Mouse (Mus musculus) megakaryocyte, adult 5-6 weeks (primary cell): ENCODE results near the gene Mast3. TPM values are rescaled to one million over a fixed set of nuclear protein-coding genes. Genes with fewer than 3 reads are reported as not detected.

Source experiments
- ATAC-seq: 2 replicates; pipeline ENCODE4 v1.8.0; 2016; ENCODE audit warnings: mild to moderate bottlenecking, inconsistent platforms; ENCODE audit not compliant: poor library complexity, severe bottlenecking
- total RNA-seq, 2 experiments: library from RNA; stranded (forward) in 1 of 2; stranded (reverse) in 1 of 2; fragments of 153-499, 151-499 nt in 1 of 2; fragments of 221-1000, 200-1000 nt in 1 of 2; gene quantifications; 2 replicates each; pipeline versions ENCODE4 v1.2.3 to v1.2.4; 2015 to 2017

The Mast3 gene
- total RNA-seq, 2 experiments from 2014 or later = 14.4 to 56.2 TPM

DNA sequence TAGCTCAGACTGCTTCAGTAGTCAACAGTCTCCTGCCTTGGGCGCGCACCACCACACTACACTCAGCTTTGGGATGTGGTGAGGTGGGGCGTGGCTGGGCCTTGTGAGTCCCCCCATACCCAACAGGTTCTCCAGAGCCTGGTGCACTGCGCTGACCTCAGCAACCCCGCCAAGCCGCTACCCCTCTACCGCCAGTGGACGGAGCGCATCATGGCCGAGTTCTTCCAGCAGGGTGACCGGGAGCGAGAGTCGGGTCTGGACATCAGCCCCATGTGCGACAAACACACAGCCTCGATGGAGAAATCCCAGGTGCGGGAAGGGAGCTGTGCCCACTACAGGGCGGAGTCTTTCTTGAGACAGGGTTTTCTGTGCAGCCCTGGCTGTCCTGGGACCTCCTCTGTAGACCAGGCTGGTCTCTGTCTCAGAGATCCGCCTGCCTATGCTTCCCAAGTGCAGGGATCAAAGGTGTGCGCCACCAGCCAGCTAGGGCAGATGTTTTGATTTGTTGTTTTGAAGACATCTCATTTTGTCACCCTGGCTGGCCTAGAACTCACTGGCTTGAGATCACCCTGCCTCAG, 55.7 kb downstream of the Mast3 start:
- ATAC-seq = no peak

DNA sequence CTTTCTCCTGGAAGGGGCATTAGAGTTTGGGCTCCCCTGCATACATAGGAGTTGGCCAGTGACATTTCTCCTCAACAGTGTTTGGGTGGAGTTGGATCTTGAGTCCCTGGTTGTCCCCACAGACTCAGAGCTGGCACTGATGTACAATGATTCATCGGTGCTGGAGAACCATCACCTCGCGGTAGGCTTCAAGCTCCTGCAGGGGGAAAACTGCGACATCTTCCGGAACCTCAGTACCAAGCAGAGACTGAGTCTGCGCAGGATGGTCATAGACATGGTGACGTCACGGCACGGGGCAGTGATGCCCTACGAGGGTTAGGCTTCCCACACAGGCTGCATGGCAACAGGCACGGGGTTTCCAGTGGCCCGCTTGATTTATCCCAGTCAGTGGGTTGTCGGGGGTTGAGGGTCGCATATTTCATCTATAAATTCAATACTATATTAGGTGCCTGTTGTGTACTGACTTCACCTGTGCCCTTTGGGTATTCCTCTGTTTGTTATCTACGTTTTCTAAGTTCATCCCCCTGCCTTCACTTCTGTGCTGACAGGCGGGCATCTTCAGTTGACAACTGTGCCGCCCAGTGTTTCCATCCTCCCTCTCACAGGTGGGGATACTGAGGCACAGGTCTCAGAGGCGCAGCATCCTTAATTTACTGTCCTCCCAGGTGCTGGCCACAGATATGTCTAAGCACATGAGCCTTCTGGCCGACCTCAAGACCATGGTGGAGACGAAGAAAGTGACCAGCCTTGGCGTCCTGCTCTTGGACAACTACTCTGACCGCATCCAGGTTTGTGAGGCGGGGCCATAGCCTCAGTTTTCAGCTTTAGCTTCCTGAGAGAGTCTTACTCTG, 56.4 kb downstream of the Mast3 start:
- ATAC-seq = no peak

DNA sequence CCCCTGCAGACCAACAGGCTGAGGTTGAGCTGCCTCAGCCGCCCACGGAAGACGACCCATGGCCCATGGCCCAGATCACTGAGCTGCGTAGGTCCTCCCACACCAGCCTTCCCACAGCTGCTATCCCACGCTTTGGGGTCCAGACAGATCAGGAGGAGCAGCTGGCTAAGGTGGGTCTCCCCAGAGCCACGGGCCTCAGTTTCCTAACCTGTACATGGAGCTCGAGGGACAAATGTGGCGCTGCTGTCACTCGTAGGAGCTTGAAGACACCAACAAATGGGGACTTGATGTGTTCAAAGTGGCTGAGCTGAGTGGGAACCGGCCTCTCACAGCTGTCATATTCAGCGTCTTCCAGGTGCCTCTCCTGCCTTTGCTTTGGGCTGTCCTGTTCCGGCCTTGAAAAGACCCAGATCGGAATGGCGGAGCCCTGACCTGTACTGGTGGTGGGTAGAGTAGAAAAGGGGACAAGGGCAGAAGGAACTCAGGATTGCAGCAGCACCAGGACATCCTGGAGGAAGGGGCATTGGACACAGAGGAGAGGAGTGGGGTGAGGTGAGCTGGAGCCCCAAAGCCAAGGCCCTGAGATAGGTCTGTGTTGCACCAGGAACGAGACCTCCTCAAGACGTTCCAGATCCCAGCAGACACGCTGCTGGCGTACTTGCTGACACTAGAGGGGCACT, 57.5 kb downstream of the Mast3 start:
- no peak for ATAC-seq

DNA sequence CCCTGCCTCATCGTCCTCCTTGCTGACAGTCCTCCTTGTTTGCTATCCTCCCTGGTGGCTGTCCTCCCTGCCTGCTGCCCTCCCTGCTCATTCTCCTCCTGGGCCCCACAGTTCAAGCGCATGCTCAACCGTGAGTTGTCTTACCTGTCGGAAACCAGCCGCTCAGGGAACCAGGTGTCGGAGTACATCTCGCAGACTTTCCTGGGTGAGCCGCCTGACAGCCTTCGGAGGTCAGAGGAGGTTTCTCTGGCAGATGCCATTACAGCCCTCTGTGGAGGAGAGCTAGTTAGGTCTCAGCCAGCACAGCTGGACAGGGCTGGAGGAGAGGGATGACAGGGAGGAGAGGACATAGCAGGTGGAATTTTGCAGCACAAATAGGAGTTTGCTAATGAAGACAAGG, 58.2 kb downstream of the Mast3 start:
- ATAC-seq = no peak

DNA sequence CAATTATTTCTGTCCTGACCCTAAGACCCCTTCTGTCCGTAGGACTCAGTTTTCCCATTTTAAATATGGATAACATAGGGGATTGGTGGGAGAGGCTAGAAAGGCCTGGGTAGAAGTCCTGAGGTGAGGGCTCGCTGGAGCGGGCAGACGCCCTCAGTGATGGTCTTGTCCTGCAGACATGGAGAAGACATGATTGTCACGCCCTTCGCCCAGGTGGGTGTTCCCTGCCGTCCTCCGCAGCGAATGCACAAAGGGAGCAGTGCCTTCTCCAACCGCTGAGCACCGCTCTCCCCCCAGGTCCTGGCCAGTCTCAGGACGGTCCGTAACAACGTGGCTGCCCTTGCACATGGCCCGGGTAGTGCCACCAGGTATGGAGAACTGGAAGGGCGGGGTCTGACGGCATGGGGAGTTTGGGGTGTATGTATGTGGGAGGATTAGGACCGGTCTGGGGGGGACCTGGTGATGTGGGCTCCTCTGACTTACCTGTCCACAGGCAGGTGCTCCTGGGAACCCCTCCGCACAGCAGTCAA, 59.1 kb downstream of the Mast3 start:
- no peak for ATAC-seq

DNA sequence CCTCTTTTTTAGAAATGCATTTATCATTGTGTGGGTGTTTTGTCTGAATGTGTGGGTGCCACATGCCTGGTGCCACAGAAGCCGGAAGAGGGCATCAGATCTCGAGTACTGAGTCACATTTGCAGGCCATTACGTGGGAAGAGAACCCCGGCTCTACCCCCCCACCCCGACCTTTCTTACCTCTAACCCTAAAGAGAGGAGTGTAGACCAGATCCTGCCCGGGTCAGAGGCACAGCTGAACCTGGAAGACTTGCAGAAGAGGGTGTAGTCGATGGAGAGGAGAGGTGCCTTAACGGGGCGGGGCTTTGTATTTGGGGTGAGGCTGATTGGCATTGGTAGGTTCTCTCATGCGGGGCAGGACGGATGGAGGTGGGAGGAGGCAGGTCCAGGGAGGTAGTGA, 60.0 kb downstream of the Mast3 start:
- no peak for ATAC-seq

DNA sequence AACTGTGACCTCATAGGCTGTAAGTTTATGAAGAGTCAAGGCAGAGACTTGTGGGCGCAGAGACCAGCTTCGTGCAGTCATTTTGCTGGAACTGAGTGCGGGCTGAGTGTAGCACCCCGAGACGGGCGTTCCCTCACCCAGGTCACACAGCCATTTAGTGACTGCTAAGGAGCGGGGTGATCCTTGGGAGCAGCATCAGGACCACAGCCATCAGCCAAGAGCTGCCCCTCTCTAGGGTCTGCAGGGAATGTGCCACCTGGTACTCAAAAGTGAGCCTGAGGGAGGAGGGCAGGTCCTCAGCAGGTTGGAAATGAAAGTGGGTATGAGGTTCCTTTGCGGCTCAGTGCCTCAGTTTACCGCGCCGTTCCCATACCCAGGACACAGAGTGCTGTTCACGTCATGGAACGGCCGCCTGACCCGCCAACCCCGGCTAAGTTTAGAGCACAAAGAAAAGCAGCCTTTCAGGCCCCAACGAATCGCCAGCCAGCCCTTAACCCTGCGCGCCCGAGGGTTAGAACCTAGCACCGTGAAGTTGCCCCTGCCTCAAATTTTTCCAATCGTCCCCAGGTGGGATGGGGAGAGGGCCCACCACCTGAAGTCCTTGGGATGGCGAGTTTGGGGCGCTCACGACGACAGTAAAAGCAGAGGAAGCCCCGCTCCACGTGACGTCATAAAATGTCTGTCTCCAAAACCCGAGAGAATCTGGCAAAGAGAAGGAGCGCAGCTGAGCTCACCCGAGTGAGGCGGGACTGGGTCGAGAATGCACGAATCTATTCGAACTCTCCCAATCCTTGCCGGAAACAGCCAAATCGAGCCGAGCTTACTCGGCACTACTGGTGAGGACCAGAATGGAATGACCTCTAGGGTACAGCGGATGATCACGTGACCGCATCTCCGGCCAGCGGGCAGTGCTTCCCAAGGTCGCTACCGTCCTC, 60.9 kb downstream of the Mast3 start:
- no peak for ATAC-seq

DNA sequence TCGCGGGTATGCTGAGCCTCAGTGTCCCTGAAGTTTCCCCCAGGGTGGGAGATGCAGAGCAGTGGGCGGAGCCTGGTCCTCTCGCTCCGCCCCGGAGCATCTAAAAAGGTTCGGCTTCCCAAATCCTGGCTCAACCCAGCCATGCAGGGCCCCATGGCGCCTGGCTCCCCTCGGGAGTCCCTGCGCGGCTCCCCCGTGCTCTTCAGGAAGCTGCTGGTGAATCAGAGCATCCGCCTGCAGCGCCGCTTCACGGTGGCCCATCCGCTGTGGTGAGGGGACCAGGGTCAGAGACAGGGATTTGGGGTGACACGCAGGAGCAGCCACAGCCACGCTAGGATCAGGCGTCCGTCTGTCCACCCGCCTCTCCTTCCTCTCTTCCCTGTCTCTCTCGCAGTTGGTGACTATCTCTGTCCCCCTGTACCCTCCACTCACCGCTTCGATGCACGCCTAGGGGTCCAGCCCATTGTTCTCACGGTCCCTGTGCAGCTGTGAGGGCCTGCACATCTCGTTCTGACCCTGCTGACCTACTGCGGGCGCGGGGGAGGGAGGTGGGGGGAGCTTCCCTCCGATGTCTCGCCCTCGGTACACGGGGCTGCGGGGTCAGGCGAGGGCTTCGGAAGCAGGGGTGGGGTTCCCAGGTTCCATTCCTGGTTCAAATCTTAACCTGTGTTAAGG, 61.7 kb downstream of the Mast3 start:
- 0 out of 2 replicates have a peak, but pooled peaks have one; percentile 24 for ATAC-seq

DNA sequence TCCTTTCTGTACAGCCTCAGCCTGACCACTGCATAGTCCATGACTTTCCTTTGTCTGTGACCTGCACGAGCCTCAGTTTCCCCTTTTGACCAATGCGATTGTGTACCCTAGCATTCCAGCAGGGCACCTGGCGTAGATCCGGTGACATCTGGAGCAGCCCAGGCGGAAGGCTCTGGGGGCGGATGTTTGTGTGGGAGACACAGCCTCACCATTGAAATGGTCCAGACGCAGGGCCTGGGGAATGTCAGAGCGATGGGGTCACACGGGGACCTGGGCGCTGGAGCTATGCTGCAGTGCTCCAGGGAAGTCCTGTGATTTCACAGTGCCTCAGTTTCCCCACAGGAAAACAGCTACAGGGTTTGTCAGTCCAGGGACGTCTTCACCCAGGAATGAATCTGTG, 62.7 kb downstream of the Mast3 start:
- no peak for ATAC-seq

DNA sequence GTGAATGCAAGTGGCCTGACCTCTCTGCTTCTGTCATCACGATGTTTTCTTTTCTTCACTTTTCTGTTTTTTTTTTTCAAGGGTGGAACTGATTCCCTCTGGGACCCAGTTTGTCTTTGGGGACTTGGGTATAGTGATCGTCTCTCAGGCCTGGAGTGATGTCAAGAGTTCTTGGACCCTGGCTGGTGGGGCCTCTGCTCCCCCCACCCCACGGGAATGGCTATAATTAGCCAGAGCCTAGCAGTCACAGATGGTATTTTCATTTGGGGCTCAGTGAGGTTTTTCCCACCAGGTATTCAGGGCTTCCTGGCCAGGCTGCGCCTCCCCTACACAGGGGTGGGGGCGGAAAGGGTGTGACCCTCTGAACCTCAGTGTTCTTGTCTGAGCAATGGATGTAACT, 63.2 kb downstream of the Mast3 start:
- no peak for ATAC-seq

DNA sequence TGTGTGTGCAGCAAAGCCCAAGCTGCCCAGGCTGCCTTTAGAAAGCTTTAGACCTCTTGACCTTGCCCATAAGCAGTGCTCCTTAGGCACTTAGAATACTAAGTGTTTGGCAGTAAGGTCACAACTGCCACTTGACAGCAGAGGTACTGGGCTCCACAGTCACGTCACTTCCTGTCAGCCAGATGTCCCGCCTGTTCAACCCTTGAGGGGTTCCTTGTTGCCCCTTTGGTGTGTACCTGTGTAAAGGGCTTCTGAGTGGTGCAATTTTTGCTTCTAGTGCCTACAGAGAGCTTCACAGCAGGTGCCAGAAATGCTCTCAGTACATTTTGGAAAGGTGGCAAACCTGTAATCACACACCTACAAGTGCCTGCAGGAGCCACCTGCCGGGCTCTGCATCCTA, 66.6 kb downstream of the Mast3 start:
- no peak for ATAC-seq

DNA sequence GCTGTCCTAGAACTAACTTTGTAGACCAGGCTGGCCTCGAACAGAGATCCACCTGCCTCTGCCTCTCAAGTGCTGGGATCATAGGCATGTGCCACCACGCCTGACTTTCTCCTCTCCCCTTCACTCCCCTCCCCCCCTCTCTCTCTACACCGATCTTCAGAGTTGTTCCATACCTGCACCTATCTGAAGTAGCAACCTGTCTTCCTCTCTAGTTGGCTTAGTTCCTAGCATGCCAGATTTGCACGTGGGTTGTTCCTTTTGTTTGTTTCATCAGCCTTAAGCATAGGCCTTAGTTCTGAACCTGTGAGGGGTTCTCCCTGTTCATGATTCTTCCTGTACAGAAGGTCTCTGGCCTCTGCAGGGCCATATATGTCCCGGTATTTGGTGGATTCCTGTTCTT, 67.1 kb downstream of the Mast3 start:
- no peak for ATAC-seq

DNA sequence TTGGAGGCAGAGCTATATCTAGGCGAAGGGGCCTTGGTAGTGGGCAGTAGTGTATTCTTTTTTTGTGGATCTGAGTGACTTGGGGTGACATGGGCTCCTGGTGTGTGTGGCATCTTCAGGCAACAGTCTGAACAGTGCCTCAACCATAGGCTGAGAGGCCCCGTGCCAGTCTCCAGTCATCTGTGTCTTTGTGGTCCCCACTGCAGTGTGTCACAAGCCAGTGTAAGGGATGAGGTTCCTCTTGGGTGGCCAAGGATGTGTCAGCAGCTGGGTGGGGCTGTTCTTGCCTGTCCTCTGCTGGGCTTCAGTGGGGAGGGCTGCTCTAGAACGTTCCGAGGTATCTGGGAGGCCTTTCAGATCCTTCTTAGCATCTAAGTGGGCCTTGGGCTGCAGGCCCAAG, 73.9 kb downstream of the Mast3 start:
- ATAC-seq = peak; percentile 80

DNA sequence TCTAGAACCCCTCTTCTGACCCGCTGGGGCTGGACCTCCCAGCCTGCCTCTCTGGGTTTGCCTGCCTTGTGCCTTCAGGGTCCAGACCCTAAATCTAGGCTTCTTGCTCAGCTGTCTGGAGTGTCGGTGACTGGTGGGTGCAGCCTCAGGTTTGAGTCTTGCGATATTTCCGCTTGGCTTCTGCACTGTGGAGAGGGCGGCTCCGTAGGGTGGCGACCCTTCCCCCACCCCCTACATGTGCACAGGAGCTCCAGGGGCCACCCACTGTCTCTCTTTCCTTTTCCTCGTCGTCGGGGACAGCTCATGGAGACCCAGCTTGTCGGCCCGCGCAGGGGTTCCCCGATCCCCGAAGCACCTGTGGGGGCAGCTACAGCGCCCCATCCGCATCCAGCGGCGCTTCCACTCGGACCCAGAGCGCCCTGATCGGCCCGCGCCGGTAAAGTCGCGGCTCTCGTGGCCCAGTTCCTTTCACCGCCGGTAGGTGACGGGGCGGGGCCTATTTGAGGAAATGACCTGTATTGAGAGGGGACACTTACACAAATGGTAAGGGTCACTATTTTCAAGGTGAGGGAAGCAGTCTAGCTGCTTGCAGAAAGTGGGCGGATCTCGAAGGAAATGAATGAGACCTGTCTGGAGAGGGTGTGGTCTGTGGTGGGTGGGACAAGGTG, 74.9 kb downstream of the Mast3 start:
- peak; percentile 86 for ATAC-seq

Other genes with a start within 250 kb of the Mast3 start
- gene Isyna1, start 210.7 kb downstream of the Mast3 start, total RNA-seq (2015) = 11.8 and 11.9 TPM in 2 replicates
- 13.9 and 15.7 TPM in 2 replicates for gene Isyna1, start 210.7 kb downstream of the Mast3 start, total RNA-seq (2017)
- 35.7 and 38.2 TPM in 2 replicates for gene Ssbp4, start 196.2 kb downstream of the Mast3 start, total RNA-seq (2015)
- 61.3 and 76.1 TPM in 2 replicates for gene Ssbp4, start 196.2 kb downstream of the Mast3 start, total RNA-seq (2017)
- 62.2 and 64.6 TPM in 2 replicates for gene Lrrc25, start 188.9 kb downstream of the Mast3 start, total RNA-seq (2015)
- gene Lrrc25, start 188.9 kb downstream of the Mast3 start, total RNA-seq (2017) = 29.3 and 33.8 TPM in 2 replicates
- not detected in 2 replicates for gene Gdf15, start 172.6 kb downstream of the Mast3 start, total RNA-seq (2015)
- gene Gdf15, start 172.6 kb downstream of the Mast3 start, total RNA-seq (2017) = not detected in 2 replicates
- 5.7 and 6.8 TPM in 2 replicates for gene Pgpep1, start 144.7 kb downstream of the Mast3 start, total RNA-seq (2015)
- 1.5 and 4.0 TPM in 2 replicates for gene Pgpep1, start 144.7 kb downstream of the Mast3 start, total RNA-seq (2017)
- 82.1 and 84.4 TPM in 2 replicates for gene Lsm4, start 131.8 kb downstream of the Mast3 start, total RNA-seq (2015)
- 106 and 151 TPM in 2 replicates for gene Lsm4, start 131.8 kb downstream of the Mast3 start, total RNA-seq (2017)
- 26.7 and 44.1 TPM in 2 replicates for gene Jund, start 106.1 kb downstream of the Mast3 start, total RNA-seq (2015)
- gene Jund, start 106.1 kb downstream of the Mast3 start, total RNA-seq (2017) = 24.0 and 28.9 TPM in 2 replicates
- gene Iqcn, start 101.6 kb downstream of the Mast3 start, total RNA-seq (2015) = 0.11 and 0.27 TPM in 2 replicates
- 0.04 TPM in 1 of 2 replicates, not detected in the other for gene Iqcn, start 101.6 kb downstream of the Mast3 start, total RNA-seq (2017)
- gene Gm3336, start 86.5 kb downstream of the Mast3 start, total RNA-seq (2015) = not detected in 2 replicates
- not detected in 2 replicates for gene Gm3336, start 86.5 kb downstream of the Mast3 start, total RNA-seq (2017)
- gene Pde4c, start 81.3 kb downstream of the Mast3 start, total RNA-seq (2015) = not detected in 2 replicates
- not detected in 2 replicates for gene Pde4c, start 81.3 kb downstream of the Mast3 start, total RNA-seq (2017)
- 3.3 and 5.8 TPM in 2 replicates for gene Rab3a, start 50.4 kb downstream of the Mast3 start, total RNA-seq (2015)
- 2.1 and 5.1 TPM in 2 replicates for gene Rab3a, start 50.4 kb downstream of the Mast3 start, total RNA-seq (2017)
- 34.4 and 44.7 TPM in 2 replicates for gene Mpv17l2, start 44.1 kb downstream of the Mast3 start, total RNA-seq (2015)
- gene Mpv17l2, start 44.1 kb downstream of the Mast3 start, total RNA-seq (2017) = 8.4 and 15.9 TPM in 2 replicates
- gene Pik3r2, start 28.3 kb downstream of the Mast3 start, total RNA-seq (2015) = 4.6 and 5.0 TPM in 2 replicates
- gene Pik3r2, start 28.3 kb downstream of the Mast3 start, total RNA-seq (2017) = 14.7 and 14.9 TPM in 2 replicates
- 0.80 and 1.5 TPM in 2 replicates for gene Il12rb1, start 3.4 kb upstream of the Mast3 start, total RNA-seq (2015)
- gene Il12rb1, start 3.4 kb upstream of the Mast3 start, total RNA-seq (2017) = 0.07 and 1.7 TPM in 2 replicates
- gene Arrdc2, start 34.7 kb upstream of the Mast3 start, total RNA-seq (2015) = 9.0 and 11.0 TPM in 2 replicates
- 10.5 and 11.1 TPM in 2 replicates for gene Arrdc2, start 34.7 kb upstream of the Mast3 start, total RNA-seq (2017)
- gene Kcnn1, start 58.2 kb upstream of the Mast3 start, total RNA-seq (2015) = not detected in 2 replicates
- gene Kcnn1, start 58.2 kb upstream of the Mast3 start, total RNA-seq (2017) = 0.33 TPM in 1 of 2 replicates, not detected in the other
- 32.7 and 38.9 TPM in 2 replicates for gene Ccdc124, start 68.9 kb upstream of the Mast3 start, total RNA-seq (2015)
- gene Ccdc124, start 68.9 kb upstream of the Mast3 start, total RNA-seq (2017) = 36.8 and 47.6 TPM in 2 replicates
- 0.07 TPM in 1 of 2 replicates, not detected in the other for gene Slc5a5, start 87.7 kb upstream of the Mast3 start, total RNA-seq (2015)
- gene Slc5a5, start 87.7 kb upstream of the Mast3 start, total RNA-seq (2017) = not detected in 2 replicates
- gene Rpl18a, start 92.4 kb upstream of the Mast3 start, total RNA-seq (2015) = 5,087 and 5,550 TPM in 2 replicates
- 1,590 and 1,750 TPM in 2 replicates for gene Rpl18a, start 92.4 kb upstream of the Mast3 start, total RNA-seq (2017)
- 15.0 and 17.1 TPM in 2 replicates for gene Map1s, start 100.9 kb upstream of the Mast3 start, total RNA-seq (2015)
- 11.3 and 11.8 TPM in 2 replicates for gene Map1s, start 100.9 kb upstream of the Mast3 start, total RNA-seq (2017)